Mouse (Mus musculus): ENCODE data around the gene Skap2.
A peak's percentile ranks its signal among the peaks of the same experiment; 100 is the strongest.

Gene Skap2

GRCm38 (mm10) chr6:52004995-52005394 lies 7.4 kb downstream of the Skap2 start:
- DNase-seq: peak in 1 of 2 experiments; percentile 37

- peak; percentile 31 to 61 for DNase-seq
These were observed 9.7 kb downstream of the Skap2 start for GRCm38 (mm10) chr6:52002676-52003075.

DNA sequence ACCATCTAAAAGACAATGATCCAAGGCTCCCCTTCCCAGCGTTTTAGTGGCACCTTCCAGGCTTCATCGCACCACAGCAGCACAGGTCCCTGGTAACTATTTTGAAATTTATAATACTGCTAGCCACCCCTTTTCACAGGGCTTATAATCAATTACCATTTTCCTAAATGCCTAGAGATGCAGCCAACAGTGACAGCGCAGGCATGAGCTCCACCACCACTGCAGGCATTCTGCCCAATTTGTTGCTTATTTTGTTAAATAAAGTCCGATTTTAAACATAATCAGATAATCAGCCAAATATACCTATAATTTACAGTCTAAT lies 13.2 kb downstream of the Skap2 start:
- no peak for DNase-seq

DNA sequence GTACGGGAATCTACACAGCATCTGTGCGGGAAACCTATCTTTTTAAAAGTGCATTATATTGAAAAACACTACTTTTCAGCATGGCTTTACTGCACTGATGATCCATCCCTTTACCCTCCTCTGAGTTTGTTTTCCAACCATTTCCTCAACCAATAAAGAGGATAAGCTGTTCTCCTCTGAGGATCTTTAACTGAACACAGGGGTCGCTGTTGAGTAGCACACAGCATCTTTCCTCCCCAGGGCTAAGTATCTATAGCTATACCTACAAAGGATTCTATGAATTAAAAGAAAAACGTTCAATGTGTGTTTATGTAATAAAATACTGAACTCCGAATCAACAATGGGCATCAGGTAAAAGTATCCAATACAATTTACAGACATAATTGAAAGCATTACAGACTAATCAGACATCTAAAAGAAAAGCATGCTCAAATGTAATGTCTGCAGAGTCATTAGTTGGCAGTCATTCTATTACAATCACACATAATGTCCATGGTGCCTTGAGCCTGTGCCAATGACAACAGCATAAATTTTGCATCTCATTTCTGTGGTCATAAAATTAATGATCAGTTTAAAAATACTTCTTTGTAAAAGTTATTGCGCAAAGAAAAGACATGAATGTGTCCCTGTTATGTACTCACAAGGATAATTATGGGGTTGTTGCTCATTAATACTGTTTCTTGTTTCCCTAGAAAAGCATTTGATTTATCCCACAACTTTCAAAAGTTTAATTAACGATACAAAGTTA lies 13.8 kb downstream of the Skap2 start:
- DNase-seq: peak; percentile 49 to 57

GRCm38 (mm10) chr6:51987999-51988398 lies 24.4 kb downstream of the Skap2 start:
- no peak for DNase-seq

DNA sequence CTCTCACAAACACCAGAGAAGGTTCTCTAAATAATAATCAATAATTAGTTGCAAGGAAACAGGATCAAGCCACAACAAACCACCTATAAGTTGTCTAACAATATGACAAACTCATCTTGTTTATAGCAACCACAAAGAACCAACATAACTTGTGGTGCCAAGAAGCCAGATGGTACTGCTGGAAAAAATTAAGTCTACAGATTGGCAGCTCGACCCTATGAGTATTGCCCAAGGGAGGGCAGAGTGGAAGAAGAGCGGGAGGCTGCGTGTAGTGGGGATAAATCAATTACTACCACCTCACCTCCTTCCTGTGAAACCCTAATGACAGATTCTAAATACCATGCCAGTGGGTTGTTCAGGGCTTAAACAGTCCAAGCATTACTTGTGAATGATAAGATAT lies 34.7 kb downstream of the Skap2 start:
- no peak for DNase-seq

GRCm38 (mm10) chr6:51975751-51976150 lies 36.6 kb downstream of the Skap2 start:
- peak in 1 of 2 experiments; percentile 7 for DNase-seq

DNA sequence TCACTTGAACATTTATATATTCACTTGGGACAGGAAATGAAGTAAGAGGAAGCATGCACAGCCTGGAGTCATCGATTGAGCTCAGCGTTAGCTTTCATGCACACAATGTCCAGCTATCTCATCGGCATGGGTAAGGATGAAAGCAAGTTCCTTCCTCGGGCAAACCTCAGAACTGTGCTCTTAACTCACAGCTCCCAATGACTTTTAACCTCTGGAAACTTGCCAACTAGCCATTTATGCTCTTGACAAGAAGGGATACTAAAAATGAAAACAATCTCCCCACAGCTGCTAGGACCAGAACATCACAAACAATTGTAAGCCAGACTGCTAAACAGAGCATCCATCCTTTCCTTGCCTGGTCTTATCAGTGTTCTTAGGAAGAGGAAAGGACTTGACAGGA lies 53.4 kb downstream of the Skap2 start:
- no peak for DNase-seq

GRCm38 (mm10) chr6:51956048-51956792 lies 56.1 kb downstream of the Skap2 start:
- DNase-seq: peak in 1 of 2 experiments; percentile 26

GRCm38 (mm10) chr6:51947661-51948060 lies 64.7 kb downstream of the Skap2 start:
- DNase-seq: no peak

DNA sequence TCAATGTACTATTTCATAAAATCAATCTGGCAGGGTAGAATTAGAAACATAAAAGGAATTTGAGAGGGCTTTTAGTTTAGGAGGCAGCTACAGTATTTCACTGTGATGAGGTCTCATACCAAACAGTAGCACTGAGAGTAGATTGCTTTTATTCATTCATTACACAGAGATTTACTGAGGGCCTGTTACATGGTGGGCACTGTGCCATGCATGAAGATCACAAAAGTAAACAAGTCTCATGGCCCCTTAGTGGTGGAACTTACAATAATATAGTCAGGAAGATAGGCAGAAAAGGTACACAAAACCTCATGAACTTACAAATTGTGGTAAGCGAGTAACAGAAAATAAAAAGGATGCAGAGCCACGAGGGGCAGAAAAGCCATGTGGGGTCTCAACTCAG lies 67.4 kb downstream of the Skap2 start:
- DNase-seq: peak in 1 of 2 experiments; percentile 7

DNA sequence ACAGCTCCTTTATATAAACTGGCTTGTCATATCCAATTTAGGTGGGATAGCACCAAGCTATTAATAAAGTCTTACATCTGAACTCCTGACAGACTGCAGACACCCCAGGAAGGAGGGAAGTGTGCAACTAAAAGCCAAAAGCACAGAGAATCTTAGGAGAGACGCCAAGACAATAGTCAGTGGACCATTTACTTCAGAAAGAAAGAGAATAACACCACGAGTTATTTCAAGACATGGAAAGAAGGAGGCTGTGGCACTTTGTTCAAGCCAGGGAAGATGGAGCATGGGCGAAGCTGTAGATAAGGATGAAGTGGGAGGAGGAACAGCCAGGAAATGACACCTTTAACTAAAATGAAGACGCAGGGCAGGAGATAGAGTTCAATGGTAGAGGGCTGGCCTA lies 78.4 kb downstream of the Skap2 start:
- no peak for DNase-seq

DNA sequence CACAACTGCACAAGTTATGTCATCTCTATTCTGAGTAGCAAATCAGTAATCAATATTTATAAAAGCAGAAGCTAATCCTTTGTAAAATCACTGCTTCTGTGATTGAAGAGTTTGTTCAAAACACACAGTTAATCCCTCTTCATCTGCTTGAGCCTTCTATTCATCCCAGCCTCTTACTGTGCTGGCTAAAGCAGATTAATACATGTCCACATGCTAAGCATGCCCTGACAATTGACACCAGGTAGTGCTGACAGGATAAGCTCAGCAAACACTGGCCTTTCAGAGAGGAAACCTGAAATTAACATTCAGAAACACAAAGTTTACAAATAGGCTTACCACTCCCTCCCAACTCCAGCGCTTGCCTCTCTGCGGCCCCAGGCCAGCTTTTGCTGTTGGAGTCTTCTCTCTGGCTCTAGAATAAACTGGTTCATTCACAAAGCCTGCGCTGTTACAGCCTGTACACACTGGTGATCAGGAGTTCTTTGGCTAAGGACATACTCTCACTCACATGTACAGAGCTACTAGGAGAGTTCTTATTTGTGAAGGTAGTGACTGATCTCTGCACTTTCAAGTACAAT lies 79.2 kb downstream of the Skap2 start:
- peak in 1 of 2 experiments; percentile 5 for DNase-seq

DNA sequence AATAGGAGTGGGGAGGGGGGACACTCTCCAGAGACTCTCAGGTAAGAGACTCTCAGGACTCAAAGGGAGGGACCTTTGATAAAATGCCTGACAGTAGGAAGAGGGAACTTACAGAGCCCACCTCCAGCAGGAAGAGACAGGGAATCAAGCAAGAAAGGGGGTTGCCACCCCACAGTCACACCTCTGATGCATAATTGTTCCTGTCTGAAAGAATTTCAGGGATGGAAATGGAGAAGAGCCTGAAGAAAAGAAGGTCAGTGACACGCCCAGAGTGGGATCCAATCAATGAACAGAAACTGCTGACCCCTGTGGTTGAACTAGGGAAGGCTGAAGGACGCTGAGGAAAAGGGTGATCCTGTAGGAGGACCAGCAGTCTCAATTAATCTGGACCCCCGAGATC lies 85.2 kb downstream of the Skap2 start:
- DNase-seq: no peak

GRCm38 (mm10) chr6:51921831-51922230 lies 90.5 kb downstream of the Skap2 start:
- no peak for DNase-seq

- no peak for DNase-seq
These were observed 103.9 kb downstream of the Skap2 start for GRCm38 (mm10) chr6:51908495-51908894.

GRCm38 (mm10) chr6:51905659-51906058 lies 106.7 kb downstream of the Skap2 start:
- peak; percentile 24 to 45 for DNase-seq

- no peak for DNase-seq
These were observed 110.8 kb downstream of the Skap2 start for GRCm38 (mm10) chr6:51901544-51901943.

GRCm38 (mm10) chr6:51898318-51898994 lies 113.9 kb downstream of the Skap2 start:
- no peak for DNase-seq

DNA sequence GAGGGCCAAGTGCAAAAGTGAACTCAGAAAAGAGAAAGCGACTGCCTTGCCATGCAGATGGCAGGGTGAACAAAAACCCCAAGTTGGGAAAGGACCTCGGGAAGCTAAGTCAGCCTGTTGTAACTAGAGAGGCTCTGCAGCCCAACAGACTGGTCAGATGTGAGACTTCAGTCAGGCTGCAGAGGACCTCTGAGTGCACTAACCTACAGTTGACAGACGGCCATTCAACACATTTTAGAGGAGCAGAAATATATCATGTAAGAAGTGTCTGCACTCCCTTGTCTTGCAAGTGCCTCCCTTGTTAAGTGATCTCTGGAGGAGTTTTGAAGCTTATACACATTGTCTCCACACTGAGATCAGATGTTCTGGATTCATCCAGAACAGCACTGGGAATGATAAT lies 116.6 kb downstream of the Skap2 start:
- DNase-seq: no peak

- DNase-seq: no peak
These were observed 117.6 kb downstream of the Skap2 start for GRCm38 (mm10) chr6:51894717-51895116.

- no peak for DNase-seq
These were observed 122.0 kb downstream of the Skap2 start for GRCm38 (mm10) chr6:51890356-51890755.

DNA sequence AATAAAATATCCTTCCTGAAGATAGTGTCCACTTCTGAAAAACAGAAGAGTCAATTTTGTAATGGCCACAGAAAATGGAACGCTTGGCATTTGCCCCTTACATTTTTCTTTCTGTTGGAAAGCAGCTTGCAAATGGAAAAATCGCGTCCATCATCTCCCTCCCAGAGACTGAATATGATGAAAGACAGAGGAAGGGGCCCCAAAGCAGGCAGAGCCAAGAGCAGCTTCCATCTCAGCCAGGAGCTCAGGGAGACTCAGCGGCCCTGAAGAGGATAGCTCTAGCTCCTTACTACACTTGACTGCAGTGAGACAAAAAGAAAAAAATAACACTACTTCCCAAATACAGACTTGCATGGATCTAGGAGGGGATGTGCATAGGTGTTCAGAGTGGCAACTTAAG lies 122.5 kb downstream of the Skap2 start:
- DNase-seq: no peak

Data from kidney, postnatal 4 days (tissue).